Mouse (Mus musculus) forebrain, embryonic 15.5 days (tissue): ENCODE results near the gene Gm28038. TPM values are rescaled to one million over a fixed set of nuclear protein-coding genes. Genes with fewer than 3 reads are reported as not detected.

ENCODE experiments used
- ATAC-seq: fragments of 200-750 bp; cut with Nextera tagmentation; replicated peaks from 2 replicates; pipeline ENCODE4 v1.8.0; 2017; ENCODE audit warnings: mild to moderate bottlenecking, moderate TSS enrichment, moderate library complexity
- H3K27ac ChIP-seq: fragments of 300-500 bp; sonication (generic); replicated peaks from 2 replicates; pipeline ENCODE4 v1.5.1; 2015; ENCODE audit warnings: mild to moderate bottlenecking, inconsistent platforms
- H3K27me3 ChIP-seq: fragments of 300-500 bp; sonication (generic); 2 replicates; pipeline ENCODE4 v1.6.1; 2015; ENCODE audit warnings: inconsistent platforms
- H3K36me3 ChIP-seq: fragments of 300-500 bp; sonication (generic); 2 replicates; pipeline ENCODE4 v1.6.1; 2015; ENCODE audit warnings: mild to moderate bottlenecking, inconsistent platforms
- H3K4me1 ChIP-seq: fragments of 300-500 bp; sonication (generic); 2 replicates; pipeline ENCODE4 v1.6.1; 2015; ENCODE audit warnings: inconsistent platforms
- H3K4me2 ChIP-seq: fragments of 300-500 bp; sonication (generic); replicated peaks from 2 replicates; pipeline ENCODE4 v1.6.1; 2015; ENCODE audit warnings: mild to moderate bottlenecking, inconsistent platforms
- H3K4me3 ChIP-seq: fragments of 300-500 bp; sonication (generic); 2 replicates; pipeline ENCODE4 v1.5.1; 2015; ENCODE audit warnings: mild to moderate bottlenecking, inconsistent platforms
- H3K9ac ChIP-seq: fragments of 300-500 bp; sonication (generic); replicated peaks from 2 replicates; pipeline ENCODE4 v1.6.1; 2015; ENCODE audit warnings: mild to moderate bottlenecking, inconsistent platforms
- H3K9me3 ChIP-seq: fragments of 300-500 bp; sonication (generic); 2 replicates; pipeline ENCODE4 v1.6.1; 2016; ENCODE audit warnings: inconsistent platforms
- WGBS: fragments of 180-500 bp; shearing (Covaris S2); methylation state at CpG from one replicate; pipeline ENCODE4 v1.1.7; 2015; ENCODE audit warnings: mixed read lengths; 5-methylcytosine and 5-hydroxymethylcytosine counted together
- polyA plus RNA-seq: library from polyadenylated mRNA; unstranded; fragments of >200 nt; fragmentation: Nextera tagmentation; extraction: Ambion mirVana; gene quantifications from 2 replicates; pipeline ENCODE4 v1.2.1, GENCODE M21; 2015

Gm28038 gene
- polyA plus RNA-seq, 1 experiment from 2014 or later = not detected

GRCm38 (mm10) chr2:30269241-30269990 is 11.4 kb upstream of the Gm28038 start:
- peaks cover 11% of the 10 kb centered on the region for H3K36me3 ChIP-seq
- no peaks in the 10 kb centered on the region for H3K27me3 ChIP-seq
- no peak overlapping the region for H3K4me3 ChIP-seq
- no peak overlapping the region for H3K9ac ChIP-seq
- H3K4me1 ChIP-seq = peaks cover 20% of the 10 kb centered on the region
- no peaks in the 10 kb centered on the region for H3K9me3 ChIP-seq
- H3K4me2 ChIP-seq = no peak overlapping the region
- no peak for ATAC-seq
- WGBS = 89% methylated on average over 17 of the region's 17 CpGs
- H3K27ac ChIP-seq = peak overlapping the region; percentile 24; the same call in 1 of the 2 replicates

DNA sequence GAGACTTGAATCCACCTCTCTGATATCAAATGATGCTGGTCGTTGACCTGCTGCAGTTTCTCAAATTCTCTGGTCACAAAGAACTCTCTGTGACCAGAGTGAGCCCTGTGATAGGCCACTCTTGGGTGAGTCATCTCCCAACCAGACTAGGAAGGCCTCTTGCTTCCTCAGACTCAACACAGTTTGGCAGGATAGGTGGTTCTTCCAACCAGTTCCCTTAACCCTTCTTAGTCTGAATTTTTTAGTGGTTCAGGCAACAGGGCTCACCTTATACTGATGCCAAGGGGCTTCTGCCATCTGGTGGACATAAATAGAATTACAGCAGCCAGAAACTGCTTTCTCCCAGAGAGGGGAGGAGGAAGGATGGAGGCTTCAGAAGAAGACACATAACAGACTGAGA is 10.7 kb upstream of the Gm28038 start:
- peaks cover 6% of the 10 kb centered on the region for H3K36me3 ChIP-seq
- ATAC-seq = peak; percentile 79; the same call in 1 of the 2 replicates
- WGBS = 38% methylated on average over 1 of the region's 1 CpGs
- H3K4me2 ChIP-seq = no peak overlapping the region
- no peak overlapping the region for H3K4me3 ChIP-seq
- H3K9me3 ChIP-seq = no peaks in the 10 kb centered on the region
- H3K4me1 ChIP-seq = peaks cover 15% of the 10 kb centered on the region
- no peaks in the 10 kb centered on the region for H3K27me3 ChIP-seq
- no peak overlapping the region for H3K9ac ChIP-seq
- 0 out of 2 replicates have a peak overlapping the region, but pooled peaks have one; percentile 24 for H3K27ac ChIP-seq

DNA sequence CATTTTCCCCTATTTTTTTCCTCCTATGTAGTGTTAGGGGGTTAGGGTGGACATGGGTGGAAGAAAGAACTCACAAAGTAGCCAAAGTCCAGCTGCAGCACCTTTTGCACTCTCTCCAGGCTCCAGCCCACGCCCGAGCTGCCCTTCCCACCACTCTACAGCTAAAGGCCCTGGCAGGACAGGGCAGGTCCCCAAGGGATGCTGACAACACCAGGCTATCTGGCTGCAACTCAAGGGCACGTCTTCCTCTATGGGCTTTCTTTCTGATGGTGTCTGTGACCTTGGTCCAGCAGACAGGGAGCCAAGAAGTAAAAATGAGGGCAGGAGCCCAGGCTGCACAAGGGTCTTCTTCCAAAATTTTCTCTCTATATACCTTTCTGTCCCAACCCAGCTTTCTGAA is 808 bp downstream of the Gm28038 start:
- 79% methylated on average over 3 of the region's 3 CpGs for WGBS
- peaks cover 12% of the 10 kb centered on the region for H3K36me3 ChIP-seq
- H3K4me2 ChIP-seq = no peak overlapping the region
- no peak overlapping the region for H3K4me3 ChIP-seq
- peaks cover 9% of the 10 kb centered on the region for H3K4me1 ChIP-seq
- ATAC-seq = no peak
- H3K27me3 ChIP-seq = no peaks in the 10 kb centered on the region
- H3K9ac ChIP-seq = no peak overlapping the region
- H3K27ac ChIP-seq = no peak overlapping the region
- no peaks in the 10 kb centered on the region for H3K9me3 ChIP-seq

DNA sequence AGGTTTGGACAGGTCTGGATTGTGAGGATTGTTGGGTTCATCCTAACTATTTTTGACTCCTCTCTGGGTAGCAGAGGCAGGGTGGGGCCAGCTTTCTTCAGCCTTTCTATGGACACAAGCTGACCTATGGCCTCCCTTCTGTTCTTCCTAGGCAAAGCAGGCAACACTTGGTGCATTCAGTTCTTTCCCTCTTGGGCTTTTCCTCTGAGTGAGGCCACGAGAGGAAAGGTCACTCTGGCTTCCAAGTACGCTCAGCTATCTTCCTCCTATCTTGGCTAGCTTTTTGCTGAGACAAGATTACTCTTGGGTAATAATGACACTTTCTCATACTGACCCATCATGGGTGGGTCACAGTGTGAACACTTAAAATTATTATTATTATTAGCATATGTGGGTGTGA is 2.4 kb downstream of the Gm28038 start:
- no peak overlapping the region for H3K4me2 ChIP-seq

DNA sequence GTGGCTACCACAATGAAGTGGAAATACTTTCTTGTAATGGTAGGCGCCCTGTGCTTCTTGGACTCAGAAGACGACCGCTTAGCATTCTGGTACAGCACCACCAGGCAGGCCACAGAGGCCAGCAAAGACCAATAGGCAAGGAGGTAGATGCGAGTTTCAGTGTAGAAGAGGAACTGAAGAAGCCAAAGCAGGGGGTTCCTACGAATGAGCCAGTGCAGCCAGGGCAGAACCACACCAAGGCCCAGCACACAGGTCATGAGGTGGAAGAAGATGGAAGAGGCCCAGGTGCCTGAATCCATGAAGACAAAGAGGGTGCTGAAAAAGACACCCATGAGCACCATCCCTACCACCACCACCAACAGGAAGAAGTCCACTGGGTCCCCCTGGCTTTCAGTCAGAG is 4.2 kb downstream of the Gm28038 start:
- Histone ChIP-seq H3K27me3 (no peaks in the 10 kb centered on the region), H3K4me2 (peak overlapping the region; percentile 74), H3K9ac (0 out of 2 replicates have a peak overlapping the region, but pooled peaks have one; percentile 19), H3K36me3 (peaks cover 7% of the 10 kb centered on the region), H3K4me1 (peaks cover 24% of the 10 kb centered on the region), H3K4me3 (peak overlapping the region; percentile 95; the same call in 1 of the 2 replicates), H3K27ac (no peak overlapping the region), H3K9me3 (no peaks in the 10 kb centered on the region)
- no peak for ATAC-seq
- WGBS = 91% methylated on average over 5 of the region's 5 CpGs

More for the DNA sequence above, 2.4 kb downstream of the Gm28038 start:
- ATAC-seq = no peak
- no peak overlapping the region for H3K27ac ChIP-seq
- H3K9me3 ChIP-seq = no peaks in the 10 kb centered on the region
- H3K4me3 ChIP-seq = no peak overlapping the region
- no peak overlapping the region for H3K9ac ChIP-seq
- H3K4me1 ChIP-seq = peaks cover 24% of the 10 kb centered on the region
- no peaks in the 10 kb centered on the region for H3K27me3 ChIP-seq
- 93% methylated on average over 2 of the region's 2 CpGs for WGBS
- peaks cover 8% of the 10 kb centered on the region for H3K36me3 ChIP-seq

DNA sequence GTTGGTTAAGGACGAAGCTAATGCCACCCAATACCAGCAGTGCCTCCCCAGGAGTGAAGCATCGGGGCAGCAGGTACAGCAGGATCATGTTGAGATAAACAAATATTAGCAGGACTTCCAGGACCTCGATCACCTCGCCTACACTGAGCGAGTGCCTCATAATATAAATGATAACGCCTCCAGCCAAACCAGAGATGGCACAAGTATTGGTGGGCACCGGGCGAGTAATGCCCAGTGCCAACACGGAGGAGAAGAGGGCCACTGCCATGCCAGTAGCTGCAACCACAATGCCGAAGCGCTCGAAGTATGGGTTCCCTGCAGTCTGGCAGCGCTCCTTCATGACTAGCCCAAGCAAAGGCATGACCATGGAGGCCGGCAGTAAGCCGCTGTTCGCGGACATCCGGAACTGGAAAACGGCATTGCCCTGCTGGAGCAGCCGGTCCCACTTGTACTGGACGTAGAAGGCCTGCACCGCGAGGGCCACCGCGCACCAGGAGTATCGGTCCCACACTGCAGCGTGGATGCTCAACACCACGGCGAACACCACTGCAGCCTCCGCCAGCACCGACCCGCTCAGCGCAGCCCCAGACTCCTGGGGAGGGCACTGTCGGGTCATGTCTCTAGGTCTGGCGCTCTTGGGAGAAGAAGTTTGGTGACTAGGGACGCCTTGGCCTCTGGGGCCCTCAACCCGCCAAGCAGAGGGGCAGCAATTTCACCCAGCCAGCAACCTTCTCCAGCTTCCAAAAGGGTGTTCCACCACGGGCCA is 4.8 kb downstream of the Gm28038 start:
- peak overlapping the region; percentile 95 for H3K4me3 ChIP-seq
- peak overlapping the region; percentile 35; the same call in 1 of the 2 replicates for H3K27ac ChIP-seq
- 15% methylated on average over 38 of the region's 38 CpGs for WGBS
- H3K36me3 ChIP-seq = peaks cover 11% of the 10 kb centered on the region
- ATAC-seq = peak; percentile 78
- peak overlapping the region; percentile 95 for H3K9ac ChIP-seq
- H3K27me3 ChIP-seq = no peaks in the 10 kb centered on the region
- peaks cover 24% of the 10 kb centered on the region for H3K4me1 ChIP-seq
- peak overlapping the region; percentile 74 for H3K4me2 ChIP-seq
- no peaks in the 10 kb centered on the region for H3K9me3 ChIP-seq

- under 1% methylated on average over 68 of the region's 68 CpGs for WGBS
- peak; percentile 94 for ATAC-seq
Observed at GRCm38 (mm10) chr2:30286192-30287026, 5.6 kb downstream of the Gm28038 start, which contains the start of the genes Dolk and Nup188. Gene Dolk, minus strand, starts transcription at chr2:30286334. Gene Nup188, plus strand, starts transcription at chr2:30286397.

GRCm38 (mm10) chr2:30287027-30287373 is 6.2 kb downstream of the Gm28038 start:
- H3K9me3 ChIP-seq = no peaks in the 10 kb centered on the region
- H3K4me1 ChIP-seq = peaks cover 24% of the 10 kb centered on the region
- H3K27me3 ChIP-seq = no peaks in the 10 kb centered on the region
- peak overlapping the region; percentile 59; the same call in 1 of the 2 replicates for H3K27ac ChIP-seq
- peaks cover 11% of the 10 kb centered on the region for H3K36me3 ChIP-seq
- no peak for ATAC-seq
- H3K4me3 ChIP-seq = peak overlapping the region; percentile 95
- peak overlapping the region; percentile 74 for H3K4me2 ChIP-seq
- under 1% methylated on average over 10 of the region's 10 CpGs for WGBS
- peak overlapping the region; percentile 95 for H3K9ac ChIP-seq

More at GRCm38 (mm10) chr2:30286192-30287026, 5.6 kb downstream of the Gm28038 start, which contains the start of the genes Dolk and Nup188:
- Histone ChIP-seq H3K9ac (peak within 1 kb of the TSS; percentile 95), H3K4me2 (peak within 1 kb of the TSS; percentile 74), H3K4me3 (peak within 1 kb of the TSS; percentile 95), H3K27ac (peak within 1 kb of the TSS; percentile 59), H3K27me3 (no peaks in the 10 kb centered on the region), H3K36me3 (peaks cover 11% of the 10 kb centered on the region), H3K4me1 (peaks cover 24% of the 10 kb centered on the region), H3K9me3 (no peaks in the 10 kb centered on the region)

DNA sequence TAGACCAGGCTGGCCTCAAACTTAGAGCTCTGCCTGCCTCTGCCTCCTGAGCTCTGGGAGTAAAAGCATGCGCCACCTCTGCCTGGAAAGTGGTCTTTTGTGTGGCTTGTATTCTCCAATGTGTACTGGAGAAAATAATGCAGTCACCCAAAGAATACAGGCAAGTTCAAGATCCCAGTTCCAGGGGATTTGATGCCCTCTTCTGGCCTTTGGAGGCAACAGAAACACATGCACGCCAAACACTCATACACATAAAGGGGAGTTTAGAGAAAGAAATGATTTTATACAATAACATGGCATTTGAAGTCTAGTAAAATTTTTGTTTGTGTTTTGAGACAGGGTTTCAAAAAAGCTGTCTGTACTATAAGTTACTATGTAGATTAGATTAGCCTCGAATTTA is 18.7 kb downstream of the Gm28038 start:
- 76% methylated on average over 3 of the region's 3 CpGs for WGBS

DNA sequence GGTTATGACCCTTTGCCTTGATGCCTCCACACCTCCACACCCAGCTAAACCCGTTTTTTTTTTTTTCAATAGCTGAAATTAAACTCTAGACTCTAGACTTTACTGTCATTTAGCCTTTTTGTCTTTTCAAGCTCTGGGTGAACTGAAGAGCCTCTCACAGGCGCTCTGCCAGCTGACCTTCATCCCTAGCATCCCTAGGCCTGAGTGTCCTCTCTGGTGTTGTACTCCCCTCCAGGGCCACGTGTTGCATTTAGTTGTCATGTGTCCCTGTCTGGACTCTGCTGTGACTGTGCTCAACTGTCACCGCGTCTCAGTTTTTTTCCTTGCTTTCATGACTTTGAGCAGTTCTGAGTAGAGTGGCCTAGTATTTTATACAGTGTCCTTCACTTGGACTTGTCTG is 19.1 kb downstream of the Gm28038 start:
- H3K36me3 ChIP-seq = peaks cover 78% of the 10 kb centered on the region
- no peaks in the 10 kb centered on the region for H3K27me3 ChIP-seq
- no peak for ATAC-seq
- no peak overlapping the region for H3K27ac ChIP-seq
- no peak overlapping the region for H3K9ac ChIP-seq
- no peak overlapping the region for H3K4me2 ChIP-seq
- no peaks in the 10 kb centered on the region for H3K4me1 ChIP-seq
- H3K4me3 ChIP-seq = no peak overlapping the region
- WGBS = 91% methylated on average over 5 of the region's 5 CpGs
- no peaks in the 10 kb centered on the region for H3K9me3 ChIP-seq

More for the DNA sequence above, 18.7 kb downstream of the Gm28038 start:
- Histone ChIP-seq H3K27ac (no peak overlapping the region), H3K27me3 (no peaks in the 10 kb centered on the region), H3K9me3 (no peaks in the 10 kb centered on the region), H3K4me2 (no peak overlapping the region), H3K36me3 (peaks cover 73% of the 10 kb centered on the region), H3K9ac (no peak overlapping the region), H3K4me3 (no peak overlapping the region), H3K4me1 (no peaks in the 10 kb centered on the region)
- ATAC-seq = no peak

DNA sequence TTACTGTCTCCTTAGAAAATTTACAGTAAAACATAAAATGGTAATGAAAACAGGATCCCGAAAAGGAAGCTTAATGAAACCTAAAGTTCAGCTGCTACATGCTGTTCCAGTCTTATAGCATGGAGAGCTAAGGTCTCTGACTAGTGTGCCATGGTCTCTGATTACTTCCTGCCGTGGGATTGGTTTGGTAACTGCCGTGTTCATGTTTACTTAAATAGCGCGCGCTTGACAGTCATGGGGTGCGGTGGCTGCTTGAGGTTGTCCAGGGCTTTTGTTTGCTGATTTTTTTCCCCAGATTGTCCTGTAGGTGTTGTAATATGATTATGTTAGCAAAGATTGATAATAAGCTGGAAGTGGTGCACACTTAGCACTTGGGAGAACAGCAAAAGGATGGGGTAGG is 25.2 kb downstream of the Gm28038 start:
- ATAC-seq = no peak
- Histone ChIP-seq H3K27ac (no peak overlapping the region), H3K4me2 (no peak overlapping the region), H3K36me3 (peaks cover 94% of the 10 kb centered on the region), H3K4me1 (no peaks in the 10 kb centered on the region), H3K9ac (no peak overlapping the region), H3K9me3 (no peaks in the 10 kb centered on the region), H3K27me3 (no peaks in the 10 kb centered on the region), H3K4me3 (no peak overlapping the region)
- 97% methylated on average over 7 of the region's 7 CpGs for WGBS
